Mouse (Mus musculus) embryonic facial prominence, embryonic 11.5 days (tissue): ENCODE data around the gene Ywhae. TPM values are rescaled to one million over a fixed set of nuclear protein-coding genes. Genes with fewer than 3 reads are reported as not detected.

Experiments
- ATAC-seq: fragments of 200-750 bp; cut with Nextera tagmentation; replicated peaks from 2 replicates; pipeline ENCODE4 v1.8.0; 2017; ENCODE audit warnings: low read depth; ENCODE audit not compliant: insufficient number of reproducible peaks, low FRiP score, low TSS enrichment
- DNase-seq: peaks from one replicate; pipeline ENCODE4 v3.0.0-alpha.2; 2015; ENCODE audit warnings: low spot score
- H3K27ac ChIP-seq: fragments of 300-500 bp; sonication (generic); replicated peaks from 2 replicates; pipeline ENCODE4 v1.5.1; 2014; ENCODE audit warnings: mild to moderate bottlenecking, low read depth, low read length, control low read depth
- H3K27me3 ChIP-seq: fragments of 300-500 bp; sonication (generic); 2 replicates; pipeline ENCODE4 v1.6.1; 2014; ENCODE audit warnings: mild to moderate bottlenecking, low read length, moderate library complexity, mixed read lengths; ENCODE audit not compliant: control insufficient read depth, insufficient read depth
- H3K36me3 ChIP-seq: fragments of 300-500 bp; sonication (generic); replicated peaks from 2 replicates; pipeline ENCODE4 v1.6.1; 2014; ENCODE audit warnings: low read depth, mild to moderate bottlenecking, low read length, moderate library complexity, mixed read lengths; ENCODE audit not compliant: control insufficient read depth, insufficient read depth
- H3K4me1 ChIP-seq: fragments of 300-500 bp; sonication (generic); 2 replicates; pipeline ENCODE4 v1.6.1; 2014; ENCODE audit warnings: low read length, mixed read lengths; ENCODE audit not compliant: control insufficient read depth, insufficient read depth
- H3K4me2 ChIP-seq: fragments of 300-500 bp; sonication (generic); 2 replicates; pipeline ENCODE4 v1.6.1; 2014; ENCODE audit warnings: low read depth, mild to moderate bottlenecking, control low read depth, low read length, moderate library complexity
- H3K4me3 ChIP-seq: fragments of 300-500 bp; sonication (generic); 2 replicates; pipeline ENCODE4 v1.5.1; 2014; ENCODE audit warnings: low read depth, low read length, control low read depth
- H3K9ac ChIP-seq: fragments of 300-500 bp; sonication (generic); replicated peaks from 2 replicates; pipeline ENCODE4 v1.6.1; 2014; ENCODE audit warnings: mild to moderate bottlenecking, control low read depth, low read length
- H3K9me3 ChIP-seq: fragments of 300-500 bp; sonication (generic); replicated peaks from 2 replicates; pipeline ENCODE4 v1.6.1; 2016; ENCODE audit warnings: mild to moderate bottlenecking, low read length, inconsistent platforms, mixed read lengths; ENCODE audit not compliant: control insufficient read depth
- WGBS: fragments of 180-500 bp; shearing (Covaris S2); extraction: QIAGEN DNeasy Blood & Tissue Kit; methylation state at CpG from one replicate; pipeline ENCODE4 v1.1.7; 2014; 5-methylcytosine and 5-hydroxymethylcytosine counted together
- polyA plus RNA-seq: library from polyadenylated mRNA; unstranded; fragments of >200 nt; fragmentation: Nextera tagmentation; extraction: Ambion mirVana; gene quantifications from 2 replicates; pipeline ENCODE4 v1.2.1, GENCODE M21; 2014

Gene Ywhae
- polyA plus RNA-seq, 1 experiment from 2014 or later: 1,672 TPM

DNA sequence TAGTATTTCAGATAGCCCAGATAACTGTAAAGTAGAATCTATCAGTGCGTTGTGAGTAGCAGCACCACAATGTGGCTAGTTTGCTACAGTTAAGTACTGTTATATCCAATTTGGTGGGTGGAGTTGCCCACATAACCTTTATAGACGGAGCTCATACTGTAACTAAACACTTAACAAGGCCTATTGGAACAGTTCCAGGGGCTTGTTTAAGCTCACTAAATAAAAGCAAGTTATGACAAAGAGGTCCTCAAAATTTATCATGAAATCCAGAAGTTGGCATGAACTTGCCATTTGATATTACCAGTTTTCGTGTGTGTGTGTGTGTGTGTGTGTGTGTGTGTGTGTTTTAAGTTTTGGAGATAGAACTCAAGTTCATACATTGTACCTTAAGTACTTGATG, 7.5 kb downstream of the Ywhae start:
- WGBS: 74% methylated on average over 3 of the region's 3 CpGs
- no peaks in the 10 kb centered on the region for H3K4me1 ChIP-seq
- no peak overlapping the region for H3K4me2 ChIP-seq
- ATAC-seq (no peak), DNase-seq (no peak)
- no peak overlapping the region for H3K27ac ChIP-seq
- no peaks in the 10 kb centered on the region for H3K27me3 ChIP-seq
- no peak overlapping the region for H3K9ac ChIP-seq
- H3K9me3 ChIP-seq: no peaks in the 10 kb centered on the region
- H3K36me3 ChIP-seq: no peaks in the 10 kb centered on the region; the same call in 1 of the 2 replicates
- H3K4me3 ChIP-seq: no peak overlapping the region

- H3K27ac ChIP-seq: no peak overlapping the region
- no peak overlapping the region for H3K9ac ChIP-seq
- no peak overlapping the region for H3K4me2 ChIP-seq
- DNase-seq (no peak), ATAC-seq (no peak)
- no peak overlapping the region for H3K4me3 ChIP-seq
- no peaks in the 10 kb centered on the region for H3K9me3 ChIP-seq
- H3K4me1 ChIP-seq: no peaks in the 10 kb centered on the region
- H3K27me3 ChIP-seq: no peaks in the 10 kb centered on the region
- no peaks in the 10 kb centered on the region; the same call in 1 of the 2 replicates for H3K36me3 ChIP-seq
- 71% methylated on average over 3 of the region's 3 CpGs for WGBS
Measured at GRCm38 (mm10) chr11:75741615-75742014, 8.9 kb downstream of the Ywhae start.

GRCm38 (mm10) chr11:75744761-75745160, 12.1 kb downstream of the Ywhae start:
- Histone ChIP-seq H3K9ac (no peak overlapping the region), H3K4me3 (no peak overlapping the region), H3K9me3 (no peaks in the 10 kb centered on the region), H3K27ac (no peak overlapping the region), H3K4me1 (no peaks in the 10 kb centered on the region; the same call in 1 of the 2 replicates), H3K27me3 (no peaks in the 10 kb centered on the region), H3K4me2 (no peak overlapping the region), H3K36me3 (no peaks in the 10 kb centered on the region)
- ATAC-seq: no peak
- no peak for DNase-seq
- 99% methylated on average over 3 of the region's 3 CpGs for whole genome bisulfite sequencing

GRCm38 (mm10) chr11:75750537-75750936, 17.9 kb downstream of the Ywhae start:
- no peak overlapping the region for H3K4me3 ChIP-seq
- no peaks in the 10 kb centered on the region for H3K9me3 ChIP-seq
- DNase-seq (no peak), ATAC-seq (no peak)
- no peak overlapping the region for H3K27ac ChIP-seq
- H3K9ac ChIP-seq: no peak overlapping the region
- H3K27me3 ChIP-seq: no peaks in the 10 kb centered on the region
- H3K36me3 ChIP-seq: no peaks in the 10 kb centered on the region
- H3K4me2 ChIP-seq: no peak overlapping the region
- no peaks in the 10 kb centered on the region; the same call in 1 of the 2 replicates for H3K4me1 ChIP-seq
- 78% methylated on average over 1 of the region's 1 CpGs for WGBS

DNA sequence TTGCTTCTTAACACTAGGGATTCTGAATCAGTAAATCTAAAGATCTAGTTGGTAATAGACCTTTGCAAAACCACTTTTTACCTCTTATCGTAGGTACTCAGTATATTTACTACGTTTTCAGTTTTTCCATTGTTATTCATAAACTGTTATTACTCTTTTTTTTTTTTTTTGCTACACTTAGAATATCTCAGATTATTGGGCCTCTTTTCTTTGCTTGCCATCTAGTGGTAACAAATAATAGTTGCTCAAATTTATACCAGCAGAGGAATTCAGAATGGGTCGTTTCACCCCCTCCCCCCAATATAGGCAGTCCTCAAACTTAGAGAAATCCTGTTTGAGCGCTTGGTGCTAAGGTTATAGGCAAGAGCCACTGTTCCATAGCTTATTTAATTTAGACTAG, 18.4 kb downstream of the Ywhae start:
- no peaks in the 10 kb centered on the region; the same call in 1 of the 2 replicates for H3K4me1 ChIP-seq
- no peaks in the 10 kb centered on the region for H3K27me3 ChIP-seq
- no peaks in the 10 kb centered on the region for H3K9me3 ChIP-seq
- 81% methylated on average over 4 of the region's 4 CpGs for WGBS
- no peak overlapping the region for H3K4me2 ChIP-seq
- no peak overlapping the region for H3K4me3 ChIP-seq
- no peak overlapping the region for H3K9ac ChIP-seq
- no peak overlapping the region for H3K27ac ChIP-seq
- DNase-seq: no peak
- H3K36me3 ChIP-seq: no peaks in the 10 kb centered on the region; the same call in 1 of the 2 replicates
- no peak for ATAC-seq

- Histone ChIP-seq H3K9me3 (no peaks in the 10 kb centered on the region), H3K4me3 (no peak overlapping the region), H3K4me1 (no peaks in the 10 kb centered on the region), H3K9ac (no peak overlapping the region), H3K27me3 (no peaks in the 10 kb centered on the region), H3K4me2 (no peak overlapping the region), H3K36me3 (peaks cover 5% of the 10 kb centered on the region), H3K27ac (no peak overlapping the region)
- no peak for DNase-seq
- no peak for ATAC-seq
- 93% methylated on average over 8 of the region's 8 CpGs for WGBS
Measured at GRCm38 (mm10) chr11:75756687-75757086, 24.0 kb downstream of the Ywhae start.

DNA sequence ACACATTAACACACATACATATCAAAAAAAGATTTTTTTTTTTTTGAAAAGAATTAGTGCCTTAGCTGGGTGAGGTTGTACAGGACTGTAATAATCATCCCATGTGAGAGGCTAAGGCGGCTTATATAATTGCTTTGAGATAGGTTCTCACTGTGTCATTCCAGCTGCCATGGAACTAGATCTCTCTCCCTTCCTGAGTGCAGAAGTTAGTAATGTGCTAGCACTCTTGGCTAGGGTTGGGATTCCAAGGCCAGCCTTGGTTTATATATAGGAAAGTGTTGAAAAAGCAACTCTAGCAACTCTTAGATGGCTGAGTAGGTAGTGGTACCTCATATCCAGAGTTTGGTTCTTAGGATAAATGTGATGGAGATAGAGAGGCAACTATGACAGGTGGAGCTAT, 25.9 kb downstream of the Ywhae start:
- Histone ChIP-seq H3K27ac (no peak overlapping the region), H3K9me3 (no peaks in the 10 kb centered on the region), H3K4me1 (no peaks in the 10 kb centered on the region), H3K4me3 (no peak overlapping the region), H3K27me3 (no peaks in the 10 kb centered on the region), H3K36me3 (peaks cover 5% of the 10 kb centered on the region), H3K9ac (no peak overlapping the region), H3K4me2 (no peak overlapping the region)
- DNase-seq (no peak), ATAC-seq (no peak)
- 94% methylated on average over 1 of the region's 1 CpGs for WGBS

GRCm38 (mm10) chr11:75760785-75761184, 28.1 kb downstream of the Ywhae start:
- Histone ChIP-seq H3K27me3 (no peaks in the 10 kb centered on the region), H3K4me1 (no peaks in the 10 kb centered on the region), H3K4me3 (no peak overlapping the region), H3K9ac (no peak overlapping the region), H3K36me3 (peaks cover 8% of the 10 kb centered on the region), H3K4me2 (no peak overlapping the region), H3K27ac (no peak overlapping the region), H3K9me3 (no peaks in the 10 kb centered on the region)
- 91% methylated on average over 5 of the region's 5 CpGs for WGBS
- no peak for DNase-seq
- no peak for ATAC-seq
